Mouse (Mus musculus) E14TG2a.4 (cell line): ENCODE data around the gene Zfyve28.

Experiments used
- CTCF ChIP-seq: conservative IDR thresholded peaks from 2 replicates; pipeline ENCODE4 v1.5.1; 2014; ENCODE audit warnings: low read length
- NANOG ChIP-seq: IDR thresholded peaks from 2 replicates; pipeline ENCODE4 v1.6.1; 2014; ENCODE audit warnings: borderline replicate concordance, low read length, mixed read lengths
- POU5F1 ChIP-seq: IDR thresholded peaks from 2 replicates; pipeline ENCODE4 v1.6.1; 2014; ENCODE audit warnings: low read length, borderline replicate concordance

DNA sequence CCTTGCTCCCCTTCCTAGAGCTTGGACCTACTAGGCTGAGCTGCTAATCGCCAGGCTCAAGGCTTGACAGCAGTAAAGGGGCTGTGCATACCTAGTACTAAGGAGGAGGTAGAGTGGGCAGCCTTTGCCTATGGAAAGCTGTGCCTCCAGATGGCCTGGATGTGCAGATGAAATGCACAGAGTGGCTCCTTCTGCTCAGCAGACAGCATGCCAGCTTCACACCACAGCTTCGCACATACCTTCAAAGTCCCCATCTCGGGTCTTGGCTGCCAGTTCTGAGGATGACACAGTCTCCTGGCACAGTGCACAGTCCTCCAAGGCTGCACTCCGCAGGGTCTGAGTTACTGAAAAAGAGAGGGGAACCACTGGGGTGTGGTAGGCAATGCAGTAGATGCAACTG, 91.0 kb downstream of the Zfyve28 start:
- TF ChIP-seq CTCF, result no peak
- no peak for TF ChIP-seq NANOG
- TF ChIP-seq POU5F1, result no peak
